Mouse (Mus musculus): ENCODE data around the gene Pttg1ip. TPM values are rescaled to one million over a fixed set of nuclear protein-coding genes. Genes with fewer than 3 reads are reported as not detected.

Gene Pttg1ip
- total RNA-seq, 2 experiments from 2014 or later = 47.4 to 51.8 TPM

DNA sequence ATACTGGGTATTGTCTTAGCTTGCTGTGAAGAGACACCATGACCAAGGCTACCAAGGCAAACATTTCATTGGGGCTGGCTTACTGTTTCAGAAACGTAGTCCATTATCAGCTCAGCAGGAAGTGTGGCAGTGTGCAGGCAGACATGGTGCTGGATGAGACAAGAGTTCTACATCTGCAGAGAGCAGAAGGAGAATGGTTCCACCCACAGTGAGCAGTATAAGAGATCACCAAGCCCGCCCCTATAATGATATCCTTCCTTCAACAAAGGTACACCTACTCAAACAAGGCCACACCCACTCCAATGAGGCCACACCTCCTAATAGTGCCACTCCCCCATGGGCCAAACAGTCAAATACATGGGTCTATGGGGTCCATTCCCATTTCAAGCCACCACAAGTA is 20.0 kb upstream of the Pttg1ip start:
- DNase-seq = no peak
- intact Hi-C loops (cut with DNase I; ENCODE audit: low total_unique reads) = no loop called here

DNA sequence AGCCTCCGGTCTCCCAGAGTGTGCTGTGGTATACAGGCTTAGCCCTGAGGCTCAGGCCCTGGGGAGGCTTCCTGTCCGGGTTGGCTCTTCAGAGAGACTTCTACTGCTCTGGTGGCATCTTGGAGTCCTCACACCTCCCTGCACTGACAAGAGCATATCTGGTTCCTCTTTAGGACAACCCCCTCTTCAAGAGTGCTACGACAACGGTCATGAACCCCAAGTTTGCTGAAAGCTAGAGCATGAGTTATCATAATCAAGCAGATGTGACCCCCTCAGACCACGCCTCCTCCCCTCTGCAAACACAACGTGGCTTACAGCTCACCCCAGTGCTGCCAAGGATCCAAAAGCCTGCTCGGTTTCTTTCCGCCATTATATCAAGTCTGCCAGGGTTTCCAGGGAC is 16.5 kb upstream of the Pttg1ip start:
- intact Hi-C loops (cut with DNase I; ENCODE audit: low total_unique reads) = no loop called here
- no peak for DNase-seq

DNA sequence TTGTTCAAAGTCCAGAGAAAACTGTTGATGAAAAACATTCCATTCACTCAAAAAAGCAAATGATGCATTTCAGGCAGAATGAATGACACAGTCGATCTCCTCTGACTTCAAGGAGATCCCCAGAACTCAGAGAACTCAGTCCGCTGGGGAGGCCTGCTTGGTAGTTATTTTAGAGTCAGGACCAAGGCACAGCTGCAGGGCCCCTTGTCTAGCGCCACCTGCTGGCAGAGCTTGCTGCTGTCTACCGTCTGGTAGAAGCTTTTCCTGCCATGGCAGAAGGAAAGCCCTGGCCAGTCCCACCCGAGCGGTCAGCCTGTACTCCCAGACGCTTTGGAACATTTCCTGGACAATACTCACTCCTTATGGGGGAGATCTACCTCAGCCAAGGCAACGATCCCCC is 14.9 kb upstream of the Pttg1ip start:
- intact Hi-C loops (cut with DNase I; ENCODE audit: low total_unique reads) = loop anchor here (2.0 kb wide), 1 partner anchor 48 kb away; no protein-coding TSS in a partner anchor
- DNase-seq = peak; percentile 93

DNA sequence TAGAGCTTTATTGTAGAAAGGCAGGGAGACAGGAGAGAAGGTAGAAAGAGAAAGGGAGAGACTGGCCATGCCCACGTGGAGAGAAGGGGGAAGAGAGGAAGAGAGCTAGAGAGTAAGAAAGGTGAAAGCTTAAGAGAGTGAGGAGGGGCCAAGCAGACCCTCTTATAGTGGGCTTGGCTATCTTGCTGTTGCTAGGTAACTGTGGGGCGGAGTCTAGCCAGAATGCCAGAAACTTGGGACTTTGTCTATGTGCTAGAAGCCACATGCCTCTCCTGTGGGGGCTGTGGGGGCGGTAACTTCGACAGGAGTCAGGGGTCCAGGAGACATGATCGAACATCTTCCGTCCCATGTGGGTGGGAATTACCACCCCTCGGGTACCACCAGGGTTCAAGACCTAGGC is 12.0 kb upstream of the Pttg1ip start:
- DNase-seq = no peak
- intact Hi-C loops (cut with DNase I; ENCODE audit: low total_unique reads) = no loop called here

DNA sequence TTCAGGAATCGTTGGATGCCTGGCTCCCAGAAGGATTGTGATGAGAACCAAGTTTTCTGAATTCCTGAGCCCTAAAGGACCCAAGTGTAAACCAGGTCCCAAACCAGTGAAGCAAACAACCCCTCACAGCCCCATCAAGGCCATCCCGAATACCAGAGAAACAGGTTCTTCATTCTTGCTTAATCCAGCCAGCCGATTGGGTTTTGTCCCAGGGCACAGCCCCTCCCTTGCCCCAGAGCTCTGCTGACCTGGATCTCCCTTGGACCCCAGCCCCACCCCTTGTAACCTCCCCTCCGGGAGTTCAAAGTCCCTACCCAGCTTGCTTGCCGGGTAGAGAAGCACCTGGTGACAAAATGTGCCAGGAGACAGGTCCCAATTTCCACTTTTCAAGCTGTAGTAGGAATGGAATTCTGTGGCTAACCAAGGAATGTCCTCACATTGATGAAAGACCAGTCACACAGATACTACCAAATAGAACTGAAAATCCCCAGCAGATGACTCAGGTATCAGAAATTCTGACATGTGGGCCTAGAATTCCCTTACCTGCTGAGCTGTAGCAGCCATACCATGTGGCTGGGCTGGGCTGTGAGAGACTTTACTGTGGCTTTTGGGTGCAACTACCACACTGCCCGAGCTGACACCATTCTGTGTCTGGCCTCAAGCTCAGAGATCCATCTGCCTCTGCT is 11.4 kb upstream of the Pttg1ip start:
- no peak for DNase-seq
- intact Hi-C loops (cut with DNase I; ENCODE audit: low total_unique reads) = no loop called here

DNA sequence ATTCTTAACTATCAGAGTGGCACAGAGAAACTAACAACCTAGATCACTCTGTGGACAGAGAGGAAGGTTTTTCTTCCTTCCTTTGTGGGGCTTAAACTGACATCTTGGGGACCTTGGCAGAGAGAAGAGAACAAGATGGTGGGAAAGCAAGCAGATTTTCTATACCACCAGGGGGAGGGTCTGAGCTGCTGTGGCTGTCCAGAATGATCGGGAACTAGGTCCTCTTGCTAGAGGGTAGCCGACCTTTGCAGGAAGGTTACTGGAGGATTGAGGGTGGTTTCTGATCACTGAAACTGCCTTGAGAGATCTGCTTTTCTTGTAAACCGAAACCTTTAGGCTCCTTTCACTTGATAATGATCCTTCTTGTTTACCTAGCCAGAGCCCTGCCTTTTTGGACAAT is 9.3 kb upstream of the Pttg1ip start:
- intact Hi-C loops (cut with DNase I; ENCODE audit: low total_unique reads) = no loop called here
- no peak for DNase-seq

DNA sequence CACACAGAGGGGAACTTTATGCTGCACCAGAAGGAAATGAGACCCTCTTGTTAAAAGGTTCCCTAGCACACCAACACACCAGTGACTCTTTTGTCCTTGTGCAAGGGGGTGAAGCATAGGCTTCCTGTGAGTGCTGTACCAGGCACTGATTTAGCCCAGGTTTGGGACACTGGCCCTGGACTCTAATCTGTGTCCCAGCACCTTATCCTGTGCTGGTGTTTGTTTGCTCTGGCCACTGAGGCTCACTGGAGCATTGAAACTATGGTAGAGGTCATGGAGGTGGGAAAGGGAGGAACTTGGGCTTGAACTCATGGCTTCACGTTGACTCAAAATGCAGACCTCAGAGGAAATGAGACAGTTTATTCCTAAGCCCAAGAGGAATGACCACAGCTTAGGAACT is 8.4 kb upstream of the Pttg1ip start:
- DNase-seq = no peak
- intact Hi-C loops (cut with DNase I; ENCODE audit: low total_unique reads) = no loop called here

DNA sequence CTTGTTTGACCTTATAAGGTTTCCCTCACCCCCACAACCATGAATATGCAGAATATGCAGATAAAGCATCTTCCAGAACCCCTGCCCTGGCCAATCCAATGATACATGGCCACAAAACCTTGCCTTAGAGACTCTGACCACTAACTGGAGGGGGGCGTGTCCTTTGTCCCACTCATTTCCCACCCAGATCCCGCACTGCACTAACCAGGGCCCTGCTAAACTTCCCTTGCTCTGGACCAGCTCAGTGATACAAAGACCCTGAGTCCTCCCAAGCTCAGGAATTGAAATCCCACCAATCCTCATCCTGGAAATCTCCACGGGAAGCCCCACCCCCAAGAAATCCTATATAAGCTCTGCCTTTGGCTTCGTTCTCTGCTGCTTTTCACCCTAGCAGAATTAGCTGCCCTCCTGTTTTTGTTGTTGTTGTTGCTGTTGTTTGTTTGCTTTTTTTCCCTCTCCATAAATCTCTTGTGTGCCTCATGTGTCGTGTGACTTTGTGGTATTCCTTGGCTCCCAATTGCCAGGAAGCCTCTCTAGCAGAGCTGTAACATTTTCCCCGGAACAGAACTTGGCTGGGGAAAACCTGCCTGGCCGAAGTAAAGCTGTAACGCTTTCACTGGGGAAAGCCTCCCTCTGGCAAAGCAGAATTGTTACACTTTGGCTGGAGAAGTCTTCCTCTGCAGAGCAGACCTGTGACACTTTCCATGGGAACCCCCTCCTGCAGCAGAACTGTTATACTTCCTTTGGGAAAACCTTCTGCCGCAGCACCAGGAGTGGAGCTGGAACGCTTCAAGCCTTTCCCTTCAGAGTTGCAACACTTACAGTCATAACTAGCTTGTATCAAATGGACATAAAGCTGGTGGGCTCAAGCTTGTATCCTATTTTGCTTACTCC is 1.2 kb upstream of the Pttg1ip start:
- intact Hi-C loops (cut with DNase I; ENCODE audit: low total_unique reads) = no loop called here
- peak; percentile 42 for DNase-seq

DNA sequence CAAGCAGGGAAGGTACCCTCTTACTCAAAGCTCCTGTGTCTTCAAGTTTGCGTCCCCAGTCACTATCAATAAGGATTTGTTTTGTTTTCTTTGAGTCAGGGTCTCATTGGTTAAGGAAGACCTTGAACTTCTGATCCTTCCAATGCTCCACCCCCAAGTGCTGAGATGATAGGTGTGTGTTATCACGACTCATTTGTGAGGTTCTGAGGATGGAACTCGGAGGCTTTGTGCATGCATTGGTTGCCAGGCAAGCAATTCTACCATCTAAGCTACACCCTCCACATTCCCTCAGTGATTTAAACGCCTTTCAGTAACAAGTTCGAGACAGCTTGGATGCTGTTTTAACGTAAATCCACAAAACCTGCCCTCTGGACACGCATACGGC is 505 bp upstream of the Pttg1ip start:
- intact Hi-C loops (cut with DNase I; ENCODE audit: low total_unique reads) = no loop called here
- no peak for DNase-seq

DNA sequence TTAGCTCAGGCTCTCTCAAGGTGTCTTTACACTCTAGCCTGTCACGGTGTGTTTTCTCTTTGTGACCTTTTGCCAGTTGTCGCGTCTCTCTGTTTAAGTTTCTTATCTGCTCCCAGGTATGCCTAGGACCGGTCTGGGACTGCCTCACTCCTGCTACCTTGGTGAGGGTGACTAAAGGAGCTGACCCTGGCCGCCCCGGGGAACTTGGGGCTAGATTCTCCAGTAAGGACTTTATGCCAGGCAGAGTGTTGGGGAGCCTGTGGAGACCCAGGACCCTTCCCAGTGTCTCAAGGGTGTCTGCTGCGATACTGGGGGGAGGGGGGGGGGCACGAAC is 732 bp downstream of the Pttg1ip start:
- intact Hi-C loops (cut with DNase I; ENCODE audit: low total_unique reads) = no loop called here
- DNase-seq = no peak

DNA sequence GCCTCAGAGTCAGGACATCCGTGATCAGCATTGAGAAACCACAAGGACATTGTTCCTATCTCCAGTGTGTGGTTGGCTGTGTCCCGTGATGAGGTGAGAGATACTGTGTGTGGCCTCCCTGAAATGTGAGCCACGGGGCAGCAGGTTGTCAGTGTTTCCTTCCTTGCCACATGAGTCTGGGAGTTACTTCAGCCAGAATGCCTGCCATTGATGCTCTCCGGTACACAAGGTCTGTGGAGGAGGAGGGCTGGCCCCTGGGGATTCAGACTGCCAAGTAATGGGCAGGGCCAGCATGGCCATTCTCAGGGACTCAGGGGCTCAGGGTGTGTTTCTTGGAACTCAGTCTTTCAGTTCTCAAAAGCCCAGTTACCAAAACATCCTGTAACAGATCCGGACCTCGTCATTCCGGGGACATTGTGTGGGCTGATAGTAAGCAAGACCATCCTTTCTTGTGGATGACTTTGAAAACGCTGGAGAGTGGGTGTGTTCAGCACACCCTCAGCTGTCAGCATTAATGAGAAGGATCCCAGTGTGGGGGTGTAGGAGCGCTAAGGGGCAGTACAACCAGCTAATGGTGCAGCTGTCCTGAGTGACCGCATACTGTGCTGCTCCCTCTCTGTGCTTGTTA is 2.4 kb downstream of the Pttg1ip start:
- intact Hi-C loops (cut with DNase I; ENCODE audit: low total_unique reads) = no loop called here
- no peak for DNase-seq

DNA sequence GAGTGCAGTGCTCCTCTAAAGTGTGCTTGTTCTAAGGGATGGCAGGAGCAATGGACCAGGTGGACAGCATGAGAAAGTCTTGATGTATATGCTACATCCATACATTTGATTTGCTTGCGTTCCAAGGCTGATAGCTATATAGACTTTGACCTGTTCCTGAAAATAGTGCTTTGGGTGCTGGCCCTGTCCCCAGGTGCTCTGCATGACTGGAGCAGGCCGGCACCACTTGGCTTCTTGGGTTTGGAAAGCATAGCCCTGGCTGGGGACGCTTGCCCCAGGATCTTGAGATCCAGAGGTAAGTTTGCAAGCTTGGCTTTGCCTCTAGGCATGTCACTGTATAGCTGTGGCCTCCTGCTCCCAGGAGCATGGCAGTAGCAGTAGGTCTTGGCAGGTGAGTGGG is 5.1 kb downstream of the Pttg1ip start:
- intact Hi-C loops (cut with DNase I; ENCODE audit: low total_unique reads) = no loop called here
- no peak for DNase-seq

DNA sequence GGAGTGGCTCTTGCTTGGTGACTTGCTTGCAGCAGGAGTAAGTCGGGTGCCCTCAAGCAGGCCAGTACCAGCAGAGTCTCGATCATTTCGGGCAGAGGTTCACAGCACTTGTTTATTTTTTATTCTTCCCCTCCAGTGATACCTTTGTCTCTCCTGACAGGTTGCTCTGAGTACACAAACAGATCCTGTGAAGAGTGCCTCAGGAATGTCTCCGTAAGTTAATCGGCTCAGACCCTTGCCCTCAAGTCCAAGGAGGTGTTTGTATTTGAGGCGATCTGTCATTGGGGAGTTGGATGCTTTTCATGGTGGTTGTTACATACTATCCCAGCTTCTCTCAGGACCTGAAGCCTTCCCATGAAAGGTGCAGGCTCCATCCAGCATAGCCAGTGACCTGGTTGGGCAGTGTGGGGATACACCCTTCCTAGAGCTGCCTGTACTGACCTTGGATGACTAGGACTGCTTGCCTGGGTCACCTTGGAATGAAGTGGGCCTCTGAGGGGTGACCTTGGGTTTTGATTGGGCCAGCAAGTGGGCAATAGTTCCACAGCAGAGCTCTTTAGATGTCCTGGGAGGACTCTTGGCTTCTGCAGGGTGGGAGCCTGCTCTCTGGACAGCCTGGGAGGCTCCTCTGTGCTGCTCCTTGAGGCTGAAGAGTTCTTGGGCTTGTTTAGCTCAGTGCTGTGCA is 5.7 kb downstream of the Pttg1ip start:
- intact Hi-C loops (cut with DNase I; ENCODE audit: low total_unique reads) = no loop called here
- DNase-seq = no peak

DNA sequence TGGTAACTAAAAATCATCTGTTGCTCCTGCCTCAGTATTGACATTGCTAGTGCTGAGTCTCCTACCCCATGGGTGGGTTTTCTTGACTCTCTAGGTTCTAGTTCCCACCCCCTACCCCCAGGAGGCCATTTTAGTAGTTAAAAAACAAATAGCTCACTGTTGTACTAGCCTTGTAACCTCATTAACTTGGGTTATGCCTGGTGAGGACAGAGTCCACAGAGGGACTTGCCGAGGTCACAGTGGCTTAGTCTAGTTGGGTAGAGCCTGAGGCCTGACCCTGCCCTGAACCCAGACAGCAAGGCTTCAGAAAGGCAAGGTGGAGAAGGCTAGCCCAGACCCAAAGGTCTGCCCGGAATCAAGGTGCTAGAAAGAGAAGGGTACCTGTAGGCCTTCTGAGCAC is 6.5 kb downstream of the Pttg1ip start:
- intact Hi-C loops (cut with DNase I; ENCODE audit: low total_unique reads) = no loop called here
- DNase-seq = no peak

DNA sequence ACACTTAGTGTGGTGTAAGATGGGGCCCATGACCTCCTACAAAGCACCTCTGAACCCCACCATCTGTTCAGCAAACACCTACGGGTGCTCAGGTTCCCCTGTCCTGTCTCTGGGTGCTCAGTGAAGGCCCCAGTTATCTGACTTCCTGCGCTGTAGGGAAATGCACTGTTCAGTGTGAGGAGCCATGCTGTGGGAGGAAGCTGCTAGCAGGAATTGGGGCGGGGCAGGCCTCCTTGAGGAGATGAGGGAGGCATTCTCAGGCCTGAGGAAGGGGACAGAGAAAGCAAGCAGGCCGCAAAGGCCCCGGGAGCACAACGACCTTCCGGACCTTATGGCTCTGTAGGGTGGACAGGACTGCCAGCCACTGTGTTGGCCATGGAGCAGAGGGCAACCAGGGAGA is 7.6 kb downstream of the Pttg1ip start:
- intact Hi-C loops (cut with DNase I; ENCODE audit: low total_unique reads) = no loop called here
- DNase-seq = no peak

DNA sequence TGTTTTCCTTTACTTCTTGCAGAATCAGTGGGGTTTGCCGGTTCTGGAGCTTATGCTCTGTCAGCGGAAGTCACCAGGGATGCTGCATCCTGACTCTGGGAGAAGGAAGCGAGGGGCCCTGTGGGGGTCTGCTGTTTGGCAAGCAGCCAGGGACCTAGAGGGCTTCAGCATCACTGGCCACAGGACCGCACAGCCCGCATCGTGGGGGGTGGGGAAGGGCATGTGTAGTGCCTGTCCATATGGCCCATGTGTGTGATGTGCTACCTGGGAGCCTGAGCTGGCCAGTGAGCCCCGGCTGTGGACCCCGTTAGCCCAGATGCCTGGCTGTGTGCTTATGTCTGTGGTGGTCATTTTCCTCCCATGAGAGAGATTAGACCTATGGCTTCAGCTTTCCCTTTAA is 8.2 kb downstream of the Pttg1ip start:
- DNase-seq = no peak
- intact Hi-C loops (cut with DNase I; ENCODE audit: low total_unique reads) = no loop called here

DNA sequence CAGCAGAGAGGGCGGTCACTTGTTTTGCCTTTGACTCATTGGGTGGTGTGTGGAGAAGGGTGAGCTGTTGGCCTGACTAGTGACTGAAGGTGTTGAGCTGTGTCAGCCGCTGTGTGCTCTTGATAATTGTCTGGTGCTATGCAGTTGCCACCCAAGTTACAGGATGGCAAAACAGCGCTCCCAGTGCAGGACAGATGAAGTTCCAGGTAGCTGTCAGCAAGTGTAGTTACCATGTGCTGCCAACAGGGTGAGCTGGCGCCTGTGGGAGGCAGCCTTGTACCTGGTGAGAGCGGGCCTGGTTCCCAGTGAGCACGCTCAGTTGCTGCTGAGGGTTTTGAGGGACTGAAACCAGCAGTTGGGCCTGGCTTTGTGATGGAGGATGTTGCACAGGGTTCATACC is 9.3 kb downstream of the Pttg1ip start:
- intact Hi-C loops (cut with DNase I; ENCODE audit: low total_unique reads) = no loop called here
- DNase-seq = peak; percentile 45

DNA sequence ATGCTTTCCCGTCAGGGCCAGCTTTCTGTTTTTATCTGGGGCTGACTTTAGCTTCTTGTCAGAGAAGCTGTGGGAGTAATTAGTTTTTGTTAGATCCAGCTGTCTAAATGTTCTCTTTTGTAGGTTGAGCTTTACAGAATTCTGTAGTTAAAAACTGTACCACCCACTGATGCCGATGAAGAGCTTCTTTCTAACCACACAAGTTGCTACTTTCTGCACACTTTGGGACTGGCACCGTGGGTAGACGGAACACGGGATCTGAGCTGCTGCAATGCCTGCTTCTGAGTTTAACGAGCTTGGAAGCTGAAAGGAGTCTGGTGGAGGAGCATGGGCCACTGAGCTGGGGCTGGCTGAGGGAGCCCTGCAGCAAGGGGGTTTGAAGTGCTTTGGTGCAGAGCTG is 10.0 kb downstream of the Pttg1ip start:
- intact Hi-C loops (cut with DNase I; ENCODE audit: low total_unique reads) = no loop called here
- DNase-seq = no peak

DNA sequence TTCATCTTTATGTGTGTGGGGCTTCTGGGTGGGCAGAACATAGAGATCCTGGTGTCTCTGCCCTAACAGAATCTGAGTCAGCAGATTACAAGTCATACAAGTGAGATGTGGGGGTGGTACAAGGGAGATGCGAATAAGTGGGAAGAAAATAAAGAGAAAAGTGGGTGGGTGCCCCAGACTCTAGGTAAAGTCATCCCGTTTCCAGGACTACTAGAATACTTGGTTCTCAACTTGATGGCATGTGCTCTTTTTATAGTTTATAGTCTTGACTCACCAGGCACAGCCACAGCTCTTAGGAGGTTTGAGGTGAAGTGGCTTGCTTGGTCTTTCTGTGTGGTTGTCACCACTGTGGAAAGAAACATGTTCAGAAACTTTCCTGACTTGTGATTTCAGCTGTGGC is 14.5 kb downstream of the Pttg1ip start:
- DNase-seq = no peak
- intact Hi-C loops (cut with DNase I; ENCODE audit: low total_unique reads) = no loop called here

DNA sequence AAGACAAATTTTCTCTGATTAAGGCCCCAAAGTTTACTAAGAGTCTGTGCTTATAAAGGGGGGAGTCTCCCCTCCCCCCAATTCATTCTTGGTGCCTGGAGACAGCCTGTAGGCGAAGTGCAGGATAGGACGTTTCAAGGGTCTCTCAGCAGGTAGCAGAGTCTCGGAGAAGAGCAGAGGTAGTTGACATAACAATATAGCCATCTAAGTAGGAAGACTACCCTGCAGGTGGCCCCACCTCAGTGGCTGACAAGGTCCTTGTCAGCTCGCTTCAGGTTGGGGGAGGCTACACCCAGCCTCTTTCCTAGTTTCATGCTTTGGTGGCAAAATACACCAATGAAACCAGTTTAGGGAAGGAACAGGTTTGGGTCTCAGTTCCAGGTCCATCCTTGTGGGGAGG is 21.5 kb downstream of the Pttg1ip start:
- no peak for DNase-seq
- intact Hi-C loops (cut with DNase I; ENCODE audit: low total_unique reads) = no loop called here
